Mouse (Mus musculus) cerebellum, adult 11-12 months (tissue): ENCODE measurements around the gene Vstm2l.
A peak's percentile ranks its signal among the peaks of the same experiment; 100 is the strongest.

ENCODE experiments used
- DNase-seq: peaks from one replicate; pipeline ENCODE4 v3.0.0; 2022

Vstm2l gene

GRCm38 (mm10) chr2:157935444-157936171 lies 21.2 kb downstream of the Vstm2l start:
- no peak for DNase-seq

- no peak for DNase-seq
Observed at GRCm38 (mm10) chr2:157936676-157937075, 22.2 kb downstream of the Vstm2l start.

- DNase-seq, result no peak
Observed at GRCm38 (mm10) chr2:157940586-157941185, 26.2 kb downstream of the Vstm2l start.

GRCm38 (mm10) chr2:157943514-157944155 lies 29.2 kb downstream of the Vstm2l start:
- peak; percentile 69 for DNase-seq

GRCm38 (mm10) chr2:157944156-157944893 lies 29.9 kb downstream of the Vstm2l start:
- DNase-seq, result peak; percentile 27

- no peak for DNase-seq
Observed at GRCm38 (mm10) chr2:157953978-157954377, 39.5 kb downstream of the Vstm2l start.

GRCm38 (mm10) chr2:157957707-157958108 lies 43.3 kb downstream of the Vstm2l start:
- no peak for DNase-seq

- no peak for DNase-seq
Observed at GRCm38 (mm10) chr2:157967856-157968255, 53.4 kb downstream of the Vstm2l start.

GRCm38 (mm10) chr2:157970124-157970523 lies 55.7 kb downstream of the Vstm2l start:
- no peak for DNase-seq

- no peak for DNase-seq
Observed at GRCm38 (mm10) chr2:157970669-157971068, 56.2 kb downstream of the Vstm2l start.

- no peak for DNase-seq
Observed at GRCm38 (mm10) chr2:157974604-157975501, 60.4 kb downstream of the Vstm2l start.

- DNase-seq, result no peak
Observed at GRCm38 (mm10) chr2:157975595-157975994, 61.1 kb downstream of the Vstm2l start.

- no peak for DNase-seq
Observed at GRCm38 (mm10) chr2:157979241-157979640, 64.8 kb downstream of the Vstm2l start.

GRCm38 (mm10) chr2:157982727-157983126 lies 68.3 kb downstream of the Vstm2l start:
- DNase-seq, result no peak

- DNase-seq, result no peak
Observed at GRCm38 (mm10) chr2:157983276-157983675, 68.8 kb downstream of the Vstm2l start.

- DNase-seq, result peak; percentile 15
Observed at GRCm38 (mm10) chr2:157985611-157986010, 71.2 kb downstream of the Vstm2l start.

- no peak for DNase-seq
Observed at GRCm38 (mm10) chr2:157986235-157986634, 71.8 kb downstream of the Vstm2l start.

GRCm38 (mm10) chr2:157988416-157989190 lies 74.2 kb downstream of the Vstm2l start:
- no peak for DNase-seq

GRCm38 (mm10) chr2:157989946-157990345 lies 75.5 kb downstream of the Vstm2l start:
- DNase-seq, result no peak

GRCm38 (mm10) chr2:157991026-157991425 lies 76.6 kb downstream of the Vstm2l start:
- DNase-seq, result no peak

GRCm38 (mm10) chr2:157992501-157992900 lies 78.0 kb downstream of the Vstm2l start:
- peak; percentile 13 for DNase-seq
